Mouse (Mus musculus): ENCODE results near the gene Ppib. TPM values are rescaled to one million over a fixed set of nuclear protein-coding genes. Genes with fewer than 3 reads are reported as not detected.

Ppib gene
- polyA plus RNA-seq, 1 experiment from 2014 or later: 568 TPM

GRCm38 (mm10) chr9:66060308-66060647 is 256 bp downstream of the Ppib start:
- H3K9me3 ChIP-seq: no peaks in the 10 kb centered on the region
- peaks cover 27% of the 10 kb centered on the region for H3K36me3 ChIP-seq
- peak overlapping the region; percentile 89 for H3K4me3 ChIP-seq
- H3K4me2 ChIP-seq: peak overlapping the region; percentile 75
- peaks cover 21% of the 10 kb centered on the region for H3K4me1 ChIP-seq
- H3K27me3 ChIP-seq: no peaks in the 10 kb centered on the region
- WGBS: 0% methylated on average over 20 of the region's 20 CpGs
- H3K27ac ChIP-seq: peak overlapping the region; percentile 78
- peak; percentile 58 for ATAC-seq (ENCODE audit: insufficient number of reproducible peaks, insufficient read depth, low FRiP score, low TSS enrichment, low read depth)
- peak overlapping the region; percentile 91 for H3K9ac ChIP-seq

DNA sequence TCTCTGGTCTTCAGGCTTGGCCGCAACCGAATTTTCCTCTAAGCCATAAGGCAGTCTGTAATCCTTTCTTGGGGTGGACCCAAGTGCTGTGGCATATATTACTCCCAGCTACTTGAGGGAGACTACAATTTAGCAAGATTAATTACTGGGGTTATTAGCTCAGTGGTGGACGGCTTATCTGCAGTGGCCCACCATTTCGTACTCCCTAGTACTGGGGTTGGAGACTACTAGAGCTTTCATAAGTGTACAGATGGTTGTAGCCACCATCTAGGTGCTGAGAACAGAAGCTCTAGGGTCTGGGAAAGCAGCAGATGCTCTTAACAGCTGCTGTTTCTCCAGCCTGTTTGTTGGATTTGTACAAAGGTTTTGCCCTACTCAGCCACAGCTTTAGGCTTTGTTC is 964 bp downstream of the Ppib start:
- Histone ChIP-seq H3K4me2 (peak overlapping the region; percentile 75), H3K4me3 (peak overlapping the region; percentile 89), H3K9me3 (no peaks in the 10 kb centered on the region), H3K4me1 (peaks cover 21% of the 10 kb centered on the region), H3K9ac (peak overlapping the region; percentile 91), H3K27ac (no peak overlapping the region), H3K27me3 (no peaks in the 10 kb centered on the region), H3K36me3 (peaks cover 34% of the 10 kb centered on the region)
- ATAC-seq (ENCODE audit: insufficient number of reproducible peaks, insufficient read depth, low FRiP score, low TSS enrichment, low read depth): no peak
- WGBS: 27% methylated on average over 4 of the region's 4 CpGs

GRCm38 (mm10) chr9:66061656-66062055 is 1.6 kb downstream of the Ppib start:
- H3K4me2 ChIP-seq: peak overlapping the region; percentile 75
- no peak overlapping the region for H3K27ac ChIP-seq
- peak overlapping the region; percentile 91; the same call in 1 of the 2 replicates for H3K9ac ChIP-seq
- H3K9me3 ChIP-seq: no peaks in the 10 kb centered on the region
- H3K27me3 ChIP-seq: peaks cover 2% of the 10 kb centered on the region; the same call in 1 of the 2 replicates
- peaks cover 21% of the 10 kb centered on the region for H3K4me1 ChIP-seq
- peaks cover 41% of the 10 kb centered on the region for H3K36me3 ChIP-seq
- H3K4me3 ChIP-seq: peak overlapping the region; percentile 89
- ATAC-seq (ENCODE audit: insufficient number of reproducible peaks, insufficient read depth, low FRiP score, low TSS enrichment, low read depth): no peak
- 91% methylated on average over 3 of the region's 3 CpGs for WGBS

DNA sequence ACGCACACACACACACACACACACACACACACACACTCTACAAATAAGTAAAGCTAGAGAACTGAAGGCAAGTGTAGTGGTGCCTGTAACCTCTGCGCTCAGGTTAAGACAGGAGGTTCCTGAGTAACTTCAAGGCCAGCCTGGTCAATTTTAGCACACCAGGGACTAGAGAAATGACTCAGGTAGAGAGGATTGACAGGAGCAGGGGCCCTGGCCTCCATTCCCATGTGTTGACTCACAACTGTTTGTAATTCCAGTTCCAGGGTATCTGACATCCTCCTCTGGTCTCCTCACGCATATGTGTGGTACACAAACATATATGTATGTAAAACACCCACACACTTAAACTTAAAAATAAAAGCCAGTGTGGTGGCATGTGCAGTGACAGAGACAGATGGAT is 3.4 kb downstream of the Ppib start:
- ATAC-seq (ENCODE audit: insufficient number of reproducible peaks, insufficient read depth, low FRiP score, low TSS enrichment, low read depth): no peak
- H3K9me3 ChIP-seq: no peaks in the 10 kb centered on the region
- H3K9ac ChIP-seq: no peak overlapping the region
- H3K27me3 ChIP-seq: peaks cover 20% of the 10 kb centered on the region
- H3K36me3 ChIP-seq: peaks cover 50% of the 10 kb centered on the region
- peaks cover 21% of the 10 kb centered on the region for H3K4me1 ChIP-seq
- WGBS: 93% methylated on average over 3 of the region's 3 CpGs
- H3K4me3 ChIP-seq: no peak overlapping the region
- H3K27ac ChIP-seq: no peak overlapping the region
- no peak overlapping the region for H3K4me2 ChIP-seq

DNA sequence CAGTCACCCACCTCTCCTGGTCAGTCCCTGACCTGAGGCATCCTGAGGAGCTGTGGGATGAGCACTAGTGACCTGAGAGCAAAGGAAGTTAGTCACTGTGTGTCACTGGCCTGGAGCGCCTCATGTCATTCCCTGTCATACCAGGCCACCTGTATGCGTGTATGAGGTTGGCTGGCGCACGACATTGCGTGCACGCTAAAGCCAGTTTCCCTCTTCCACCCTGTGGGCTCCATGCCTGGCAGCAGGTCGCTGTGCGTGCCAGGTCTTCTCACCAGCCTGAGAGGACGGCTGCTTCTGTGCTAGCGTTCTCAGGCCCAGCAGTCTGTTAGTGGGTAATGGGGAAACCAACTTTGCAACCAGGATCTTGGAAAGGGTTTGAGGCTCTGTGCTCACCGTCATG is 4.3 kb downstream of the Ppib start:
- Histone ChIP-seq H3K9me3 (no peaks in the 10 kb centered on the region), H3K27me3 (peaks cover 28% of the 10 kb centered on the region), H3K4me3 (no peak overlapping the region), H3K27ac (no peak overlapping the region), H3K4me2 (no peak overlapping the region), H3K9ac (no peak overlapping the region), H3K36me3 (peaks cover 50% of the 10 kb centered on the region), H3K4me1 (peaks cover 26% of the 10 kb centered on the region)
- 93% methylated on average over 11 of the region's 11 CpGs for WGBS
- no peak for ATAC-seq (ENCODE audit: insufficient number of reproducible peaks, insufficient read depth, low FRiP score, low TSS enrichment, low read depth)

GRCm38 (mm10) chr9:66066791-66067190 is 6.8 kb downstream of the Ppib start:
- Histone ChIP-seq H3K4me2 (no peak overlapping the region), H3K27ac (no peak overlapping the region), H3K9me3 (no peaks in the 10 kb centered on the region), H3K36me3 (peaks cover 50% of the 10 kb centered on the region), H3K27me3 (peaks cover 39% of the 10 kb centered on the region), H3K4me1 (peaks cover 18% of the 10 kb centered on the region), H3K9ac (no peak overlapping the region), H3K4me3 (no peak overlapping the region)
- 87% methylated on average over 3 of the region's 3 CpGs for WGBS
- no peak for ATAC-seq (ENCODE audit: insufficient number of reproducible peaks, insufficient read depth, low FRiP score, low TSS enrichment, low read depth)

- WGBS: 23% methylated on average over 5 of the region's 5 CpGs
- ATAC-seq (ENCODE audit: insufficient number of reproducible peaks, insufficient read depth, low FRiP score, low TSS enrichment, low read depth): no peak
- Histone ChIP-seq H3K9me3 (no peaks in the 10 kb centered on the region), H3K27ac (no peak overlapping the region), H3K36me3 (peaks cover 47% of the 10 kb centered on the region), H3K4me3 (no peak overlapping the region), H3K4me1 (peaks cover 18% of the 10 kb centered on the region), H3K4me2 (no peak overlapping the region), H3K27me3 (peaks cover 39% of the 10 kb centered on the region), H3K9ac (no peak overlapping the region)
Observed at GRCm38 (mm10) chr9:66067542-66067941, 7.5 kb downstream of the Ppib start.

GRCm38 (mm10) chr9:66068056-66068455 is 8.0 kb downstream of the Ppib start:
- Histone ChIP-seq H3K4me2 (no peak overlapping the region), H3K36me3 (peaks cover 42% of the 10 kb centered on the region), H3K9me3 (no peaks in the 10 kb centered on the region), H3K27me3 (peaks cover 39% of the 10 kb centered on the region), H3K9ac (no peak overlapping the region), H3K4me3 (no peak overlapping the region), H3K27ac (no peak overlapping the region), H3K4me1 (peaks cover 14% of the 10 kb centered on the region)
- ATAC-seq (ENCODE audit: insufficient number of reproducible peaks, insufficient read depth, low FRiP score, low TSS enrichment, low read depth): no peak
- WGBS: 50% methylated on average over 4 of the region's 4 CpGs

GRCm38 (mm10) chr9:66068971-66069391 is 9.0 kb downstream of the Ppib start:
- Histone ChIP-seq H3K27me3 (peaks cover 39% of the 10 kb centered on the region), H3K4me3 (peak overlapping the region; percentile 52), H3K9ac (peak overlapping the region; percentile 72), H3K27ac (no peak overlapping the region), H3K9me3 (no peaks in the 10 kb centered on the region), H3K36me3 (peaks cover 32% of the 10 kb centered on the region), H3K4me1 (peaks cover 14% of the 10 kb centered on the region), H3K4me2 (peak overlapping the region; percentile 93)
- 1% methylated on average over 30 of the region's 30 CpGs for WGBS
- ATAC-seq (ENCODE audit: insufficient number of reproducible peaks, insufficient read depth, low FRiP score, low TSS enrichment, low read depth): no peak

GRCm38 (mm10) chr9:66069583-66069982 is 9.6 kb downstream of the Ppib start, which contains the start of gene Snx22:
Gene Snx22 (minus strand): TSS chr9:66069719.
- H3K27ac ChIP-seq: no peak within 1 kb of the TSS
- peak within 1 kb of the TSS; percentile 93 for H3K4me2 ChIP-seq
- ATAC-seq (ENCODE audit: insufficient number of reproducible peaks, insufficient read depth, low FRiP score, low TSS enrichment, low read depth): peak; percentile 35; the same call in 1 of the 2 replicates
- no peaks in the 10 kb centered on the region for H3K9me3 ChIP-seq
- H3K9ac ChIP-seq: peak within 1 kb of the TSS; percentile 72
- peaks cover 39% of the 10 kb centered on the region for H3K27me3 ChIP-seq
- peak within 1 kb of the TSS; percentile 52 for H3K4me3 ChIP-seq
- H3K4me1 ChIP-seq: peaks cover 14% of the 10 kb centered on the region
- peaks cover 27% of the 10 kb centered on the region for H3K36me3 ChIP-seq
- under 1% methylated on average over 22 of the region's 22 CpGs for WGBS

- H3K27ac ChIP-seq: no peak overlapping the region
- peaks cover 14% of the 10 kb centered on the region for H3K4me1 ChIP-seq
- H3K27me3 ChIP-seq: peaks cover 39% of the 10 kb centered on the region
- no peak overlapping the region; the same call in 1 of the 2 replicates for H3K4me2 ChIP-seq
- 0 out of 2 replicates have a peak overlapping the region, but pooled peaks have one; percentile 52 for H3K4me3 ChIP-seq
- H3K36me3 ChIP-seq: peaks cover 24% of the 10 kb centered on the region
- H3K9me3 ChIP-seq: no peaks in the 10 kb centered on the region
- H3K9ac ChIP-seq: no peak overlapping the region
- ATAC-seq (ENCODE audit: insufficient number of reproducible peaks, insufficient read depth, low FRiP score, low TSS enrichment, low read depth): no peak
- 89% methylated on average over 5 of the region's 5 CpGs for WGBS
Observed at GRCm38 (mm10) chr9:66070151-66070550, 10.1 kb downstream of the Ppib start.

GRCm38 (mm10) chr9:66072754-66073153 is 12.7 kb downstream of the Ppib start:
- 84% methylated on average over 7 of the region's 7 CpGs for WGBS
- Histone ChIP-seq H3K36me3 (no peaks in the 10 kb centered on the region), H3K4me2 (no peak overlapping the region)

More at GRCm38 (mm10) chr9:66072754-66073153, 12.7 kb downstream of the Ppib start:
- Histone ChIP-seq H3K4me1 (peaks cover 14% of the 10 kb centered on the region), H3K27ac (no peak overlapping the region), H3K27me3 (peaks cover 26% of the 10 kb centered on the region), H3K9ac (no peak overlapping the region), H3K9me3 (no peaks in the 10 kb centered on the region), H3K4me3 (no peak overlapping the region)
- ATAC-seq (ENCODE audit: insufficient number of reproducible peaks, insufficient read depth, low FRiP score, low TSS enrichment, low read depth): no peak
